Mouse (Mus musculus) neural tube, embryonic 12.5 days (tissue): ENCODE data around the gene Pdzd2. TPM values are rescaled to one million over a fixed set of nuclear protein-coding genes. Genes with fewer than 3 reads are reported as not detected.

ENCODE experiments used
- ATAC-seq: fragments of 200-750 bp; cut with Nextera tagmentation; 2 replicates; pipeline ENCODE4 v1.8.0; 2017; ENCODE audit warnings: low read depth, mild to moderate bottlenecking, moderate TSS enrichment, moderate library complexity; ENCODE audit not compliant: low FRiP score
- H3K27ac ChIP-seq: fragments of 300-500 bp; sonication (generic); 2 replicates; pipeline ENCODE4 v1.5.1; 2016
- H3K27me3 ChIP-seq: fragments of 300-500 bp; sonication (generic); replicated peaks from 2 replicates; pipeline ENCODE4 v1.6.1; 2016; ENCODE audit warnings: mild to moderate bottlenecking
- H3K36me3 ChIP-seq: fragments of 300-500 bp; sonication (generic); 2 replicates; pipeline ENCODE4 v1.6.1; 2016; ENCODE audit warnings: mild to moderate bottlenecking
- H3K4me1 ChIP-seq: fragments of 300-500 bp; sonication (generic); 2 replicates; pipeline ENCODE4 v1.6.1; 2016
- H3K4me2 ChIP-seq: fragments of 300-500 bp; sonication (generic); replicated peaks from 2 replicates; pipeline ENCODE4 v1.6.1; 2016; ENCODE audit warnings: mild to moderate bottlenecking
- H3K4me3 ChIP-seq: fragments of 300-500 bp; sonication (generic); 2 replicates; pipeline ENCODE4 v1.5.1; 2016
- H3K9ac ChIP-seq: fragments of 300-500 bp; sonication (generic); 2 replicates; pipeline ENCODE4 v1.6.1; 2016; ENCODE audit warnings: mild to moderate bottlenecking
- H3K9me3 ChIP-seq: fragments of 300-500 bp; sonication (generic); 2 replicates; pipeline ENCODE4 v1.6.1; 2016; ENCODE audit warnings: mild to moderate bottlenecking
- WGBS: fragments of 180-500 bp; shearing (Covaris S2); methylation state at CpG from one replicate; pipeline ENCODE4 v1.1.7; 2016; 5-methylcytosine and 5-hydroxymethylcytosine counted together
- polyA plus RNA-seq: library from polyadenylated mRNA; unstranded; fragments of >200 nt; fragmentation: Nextera tagmentation; extraction: Ambion mirVana; gene quantifications from 2 replicates; pipeline ENCODE4 v1.2.1, GENCODE M21; 2016

Pdzd2 gene
- polyA plus RNA-seq, 1 experiment from 2014 or later: 7.3 TPM

- no peak overlapping the region for H3K27ac ChIP-seq
- no peaks in the 10 kb centered on the region for H3K4me1 ChIP-seq
- H3K27me3 ChIP-seq: no peaks in the 10 kb centered on the region
- no peak for ATAC-seq
- no peaks in the 10 kb centered on the region for H3K9me3 ChIP-seq
- H3K4me2 ChIP-seq: no peak overlapping the region
- H3K9ac ChIP-seq: no peak overlapping the region
- no peak overlapping the region for H3K4me3 ChIP-seq
- peaks cover 22% of the 10 kb centered on the region for H3K36me3 ChIP-seq
Observed at GRCm38 (mm10) chr15:12357459-12357858, 382.3 kb downstream of the Pdzd2 start.

DNA sequence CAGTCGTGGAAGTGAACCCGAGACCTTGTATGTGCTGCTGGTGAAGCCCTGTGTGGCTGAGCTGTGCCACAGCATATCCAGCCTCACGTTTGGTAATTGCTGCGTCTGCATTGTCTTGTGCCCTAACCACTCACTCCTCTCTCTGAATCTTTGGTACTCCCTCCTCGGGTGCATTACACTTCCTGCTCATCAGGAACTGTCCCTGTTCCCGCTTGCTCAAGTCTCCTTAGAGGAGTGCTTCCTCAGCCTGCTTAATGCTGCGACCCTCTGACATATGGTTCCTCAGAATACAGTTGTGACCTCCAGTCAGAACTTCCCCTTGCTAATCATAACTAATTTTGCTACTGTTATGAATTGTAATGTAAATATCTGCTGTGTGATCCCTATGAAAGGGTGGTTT, 383.8 kb downstream of the Pdzd2 start:
- H3K36me3 ChIP-seq: peaks cover 33% of the 10 kb centered on the region
- no peak overlapping the region for H3K27ac ChIP-seq
- no peak for ATAC-seq
- 85% methylated on average over 7 of the region's 7 CpGs for WGBS
- no peaks in the 10 kb centered on the region for H3K9me3 ChIP-seq
- H3K9ac ChIP-seq: no peak overlapping the region
- H3K4me2 ChIP-seq: no peak overlapping the region
- no peaks in the 10 kb centered on the region for H3K4me1 ChIP-seq
- H3K4me3 ChIP-seq: no peak overlapping the region
- no peaks in the 10 kb centered on the region for H3K27me3 ChIP-seq

DNA sequence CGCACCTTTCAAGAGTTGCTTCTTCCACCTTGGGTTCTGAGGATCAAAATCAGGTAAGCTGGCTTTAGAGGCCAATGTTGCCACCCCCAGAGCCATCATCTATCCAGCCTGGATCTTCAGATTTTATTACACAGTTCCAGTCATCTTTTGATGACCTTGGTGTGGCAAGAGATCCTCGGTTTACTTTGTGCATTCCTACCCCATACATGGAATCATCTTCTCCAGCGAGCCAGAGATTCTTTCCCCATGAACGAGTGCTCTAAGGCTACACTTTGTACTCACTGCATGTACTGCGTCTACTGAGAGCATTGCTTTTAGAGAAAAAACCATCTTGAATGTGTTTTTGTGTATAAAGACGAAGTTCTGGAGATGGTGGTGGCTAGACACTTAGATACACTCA, 384.5 kb downstream of the Pdzd2 start:
- Histone ChIP-seq H3K4me1 (no peaks in the 10 kb centered on the region), H3K9ac (no peak overlapping the region), H3K4me2 (no peak overlapping the region), H3K27me3 (no peaks in the 10 kb centered on the region), H3K4me3 (no peak overlapping the region), H3K36me3 (peaks cover 33% of the 10 kb centered on the region), H3K9me3 (no peaks in the 10 kb centered on the region), H3K27ac (no peak overlapping the region)
- 95% methylated on average over 6 of the region's 6 CpGs for WGBS
- ATAC-seq: no peak

GRCm38 (mm10) chr15:12354281-12354810, 385.4 kb downstream of the Pdzd2 start:
- Histone ChIP-seq H3K4me1 (no peaks in the 10 kb centered on the region), H3K4me3 (no peak overlapping the region), H3K9ac (no peak overlapping the region), H3K27me3 (no peaks in the 10 kb centered on the region), H3K9me3 (no peaks in the 10 kb centered on the region), H3K27ac (no peak overlapping the region), H3K4me2 (no peak overlapping the region), H3K36me3 (peaks cover 40% of the 10 kb centered on the region)
- ATAC-seq: no peak
- WGBS: 97% methylated on average over 2 of the region's 2 CpGs

DNA sequence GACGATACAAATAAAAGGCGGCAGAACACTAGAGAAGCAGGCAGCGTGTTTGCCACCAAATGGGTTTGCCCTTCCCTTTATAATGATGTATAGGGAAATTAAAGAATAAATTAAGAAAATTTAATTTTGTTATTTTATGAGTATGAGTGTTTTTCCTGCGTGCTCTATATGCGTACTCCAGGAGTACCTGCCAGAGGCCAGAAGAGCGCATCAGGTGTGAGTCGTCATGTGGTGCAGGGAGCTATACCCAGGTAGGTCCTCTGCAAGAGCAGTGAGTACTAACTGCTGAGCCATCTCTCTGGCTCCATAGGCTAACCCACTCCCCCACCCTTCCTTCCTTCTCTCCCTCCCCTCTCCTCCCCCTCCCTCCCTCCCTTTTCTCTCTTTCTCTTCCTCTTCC, 388.3 kb downstream of the Pdzd2 start:
- no peak for ATAC-seq
- Histone ChIP-seq H3K36me3 (peaks cover 46% of the 10 kb centered on the region), H3K27ac (no peak overlapping the region), H3K9me3 (no peaks in the 10 kb centered on the region), H3K9ac (no peak overlapping the region), H3K4me1 (no peaks in the 10 kb centered on the region), H3K4me2 (no peak overlapping the region), H3K4me3 (no peak overlapping the region), H3K27me3 (no peaks in the 10 kb centered on the region)
- 96% methylated on average over 7 of the region's 7 CpGs for WGBS

GRCm38 (mm10) chr15:12349840-12350239, 389.9 kb downstream of the Pdzd2 start:
- Histone ChIP-seq H3K27me3 (no peaks in the 10 kb centered on the region), H3K4me2 (no peak overlapping the region), H3K4me3 (no peak overlapping the region), H3K4me1 (no peaks in the 10 kb centered on the region), H3K36me3 (peaks cover 44% of the 10 kb centered on the region), H3K9me3 (no peaks in the 10 kb centered on the region), H3K27ac (no peak overlapping the region), H3K9ac (no peak overlapping the region)
- WGBS: 93% methylated on average over 5 of the region's 5 CpGs
- no peak for ATAC-seq

- Histone ChIP-seq H3K9me3 (no peaks in the 10 kb centered on the region), H3K9ac (no peak overlapping the region), H3K27ac (no peak overlapping the region), H3K4me3 (no peak overlapping the region), H3K4me2 (no peak overlapping the region), H3K27me3 (no peaks in the 10 kb centered on the region), H3K4me1 (no peaks in the 10 kb centered on the region), H3K36me3 (peaks cover 43% of the 10 kb centered on the region)
- 91% methylated on average over 3 of the region's 3 CpGs for WGBS
- no peak for ATAC-seq
Observed at GRCm38 (mm10) chr15:12348950-12349349, 390.8 kb downstream of the Pdzd2 start.

GRCm38 (mm10) chr15:12346916-12347315, 392.8 kb downstream of the Pdzd2 start:
- Histone ChIP-seq H3K9ac (no peak overlapping the region), H3K9me3 (no peaks in the 10 kb centered on the region), H3K4me3 (no peak overlapping the region), H3K36me3 (peaks cover 36% of the 10 kb centered on the region), H3K27me3 (no peaks in the 10 kb centered on the region), H3K4me1 (no peaks in the 10 kb centered on the region), H3K4me2 (no peak overlapping the region), H3K27ac (no peak overlapping the region)
- no peak for ATAC-seq
- 95% methylated on average over 3 of the region's 3 CpGs for WGBS

DNA sequence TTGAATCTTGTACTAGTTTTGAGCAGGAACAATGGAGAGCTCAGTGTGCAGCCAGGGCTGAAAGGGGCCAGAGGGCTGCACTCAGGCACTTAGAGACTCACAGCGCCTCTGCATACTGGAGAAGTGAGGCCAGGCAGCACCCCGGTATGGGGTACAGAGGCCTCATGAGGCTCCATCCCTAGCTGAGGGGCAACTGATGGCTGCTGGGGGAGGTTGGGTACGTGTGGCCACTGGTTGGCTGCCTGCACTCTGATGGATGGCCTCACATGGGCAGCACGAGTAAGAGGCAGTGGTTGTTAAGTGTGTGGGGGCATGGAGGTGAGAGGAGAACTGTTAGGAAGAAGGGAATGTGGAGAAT, 398.3 kb downstream of the Pdzd2 start:
- ATAC-seq: no peak
- H3K27ac ChIP-seq: no peak overlapping the region
- H3K9ac ChIP-seq: no peak overlapping the region
- H3K4me1 ChIP-seq: peaks cover 9% of the 10 kb centered on the region
- H3K27me3 ChIP-seq: no peaks in the 10 kb centered on the region
- no peaks in the 10 kb centered on the region for H3K9me3 ChIP-seq
- no peak overlapping the region for H3K4me3 ChIP-seq
- no peak overlapping the region for H3K4me2 ChIP-seq
- H3K36me3 ChIP-seq: peaks cover 19% of the 10 kb centered on the region
- 27% methylated on average over 4 of the region's 4 CpGs for whole genome bisulfite sequencing

DNA sequence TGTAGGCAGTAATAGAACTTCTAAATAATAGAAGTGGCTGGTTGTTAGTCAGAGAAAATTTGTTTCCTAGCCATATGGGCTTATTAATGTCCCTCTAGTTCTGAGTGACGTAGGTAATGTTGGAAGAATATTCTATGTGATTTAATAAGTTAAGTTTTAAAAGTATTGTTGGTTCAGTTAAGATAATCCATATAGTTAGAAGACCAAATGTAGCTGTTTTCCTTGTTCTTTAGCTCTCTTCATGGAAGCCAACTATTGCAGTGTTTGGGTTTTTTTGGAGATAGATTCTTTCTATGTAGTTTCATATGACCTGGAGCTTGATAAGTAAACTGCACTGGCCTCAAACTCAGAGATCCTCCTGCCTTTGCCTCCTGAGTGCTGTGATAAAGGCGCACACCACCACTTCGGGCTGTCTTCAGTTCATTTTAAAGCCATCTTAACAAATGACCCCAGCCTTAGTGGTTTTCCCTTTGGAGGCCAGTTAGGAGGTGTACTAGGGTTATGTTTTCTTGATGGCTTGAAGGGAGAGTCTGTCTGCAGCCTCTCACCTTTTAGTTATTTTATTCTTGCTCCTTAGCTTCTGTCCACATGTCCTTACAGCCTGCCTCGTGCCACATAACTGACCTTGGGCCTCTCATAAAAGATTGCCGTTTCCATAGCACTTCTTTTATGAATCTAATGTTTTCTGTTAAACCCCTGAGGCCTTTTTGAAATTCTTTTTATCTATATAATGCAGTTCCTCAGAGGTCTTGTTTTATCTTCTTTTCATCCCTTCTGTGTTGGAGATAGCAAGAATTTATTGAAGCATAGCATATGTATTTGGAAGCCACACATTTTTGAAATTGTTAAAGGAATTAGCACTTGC, 399.0 kb downstream of the Pdzd2 start:
- Histone ChIP-seq H3K4me3 (no peak overlapping the region), H3K4me2 (no peak overlapping the region), H3K9ac (no peak overlapping the region), H3K27ac (no peak overlapping the region), H3K36me3 (peaks cover 19% of the 10 kb centered on the region), H3K27me3 (no peaks in the 10 kb centered on the region), H3K9me3 (no peaks in the 10 kb centered on the region), H3K4me1 (peaks cover 9% of the 10 kb centered on the region)
- WGBS: 50% methylated on average over 5 of the region's 5 CpGs
- ATAC-seq: no peak

DNA sequence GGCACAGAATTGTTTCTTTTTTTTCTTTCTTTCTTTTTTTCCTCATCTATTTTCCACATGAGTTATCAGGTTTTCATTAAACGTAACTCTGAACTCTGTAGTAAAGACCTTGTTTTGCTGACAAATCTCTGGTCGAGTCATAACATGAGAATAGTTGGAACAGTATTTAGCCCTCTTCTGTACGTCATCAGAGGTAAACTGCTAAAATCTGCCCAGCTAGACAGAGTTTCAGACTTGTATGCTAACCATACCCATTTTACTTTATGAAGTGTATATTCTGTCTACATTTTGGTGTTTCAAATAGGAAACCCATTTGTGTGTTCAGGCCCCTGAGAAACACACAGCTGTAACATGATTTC, 402.0 kb downstream of the Pdzd2 start:
- Histone ChIP-seq H3K36me3 (peaks cover 5% of the 10 kb centered on the region; the same call in 1 of the 2 replicates), H3K27me3 (no peaks in the 10 kb centered on the region), H3K9ac (no peak overlapping the region), H3K27ac (no peak overlapping the region), H3K4me1 (peaks cover 9% of the 10 kb centered on the region), H3K9me3 (no peaks in the 10 kb centered on the region), H3K4me2 (no peak overlapping the region), H3K4me3 (no peak overlapping the region)
- WGBS: 90% methylated on average over 3 of the region's 3 CpGs
- no peak for ATAC-seq

GRCm38 (mm10) chr15:12337030-12337778, 402.5 kb downstream of the Pdzd2 start:
- no peaks in the 10 kb centered on the region for H3K9me3 ChIP-seq
- no peaks in the 10 kb centered on the region for H3K27me3 ChIP-seq
- H3K4me2 ChIP-seq: no peak overlapping the region
- H3K4me1 ChIP-seq: peaks cover 9% of the 10 kb centered on the region
- peaks cover 5% of the 10 kb centered on the region; the same call in 1 of the 2 replicates for H3K36me3 ChIP-seq
- no peak overlapping the region for H3K4me3 ChIP-seq
- no peak for ATAC-seq
- H3K9ac ChIP-seq: no peak overlapping the region
- H3K27ac ChIP-seq: no peak overlapping the region
- 94% methylated on average over 4 of the region's 4 CpGs for WGBS
